Mouse (Mus musculus): Measurements from ENCODE around the gene Slc44a1.

GRCm38 (mm10) chr4:53406866-53407265 lies 33.3 kb upstream of the Slc44a1 start:
- TF ChIP-seq CTCF (IDR thresholded peaks at IDR 0.05; ENCODE audit: borderline replicate concordance, control insufficient read depth, extremely low read depth, insufficient read depth, low read length, poor library complexity) (no peak), POLR2A (IDR thresholded peaks at IDR 0.05; ENCODE audit: control insufficient read depth, extremely low read depth, insufficient read depth, low read length, poor library complexity) (no peak)

All from thymus, adult 2 months (tissue).